Mouse (Mus musculus) C2C12 (cell line): ENCODE measurements around the gene Mre11a.

Experiments
- CTCF ChIP-seq: IDR thresholded peaks from one replicate; pipeline ENCODE4 v1.5.1; 2011; ENCODE audit not compliant: control insufficient read depth, insufficient read depth, insufficient read length
- MYOG ChIP-seq: IDR thresholded peaks from one replicate; pipeline ENCODE4 v1.6.1; 2011; ENCODE audit not compliant: control insufficient read depth, insufficient read length; ENCODE audit errors: extremely low read depth

GRCm38 (mm10) chr9:14839970-14840369, 55.5 kb downstream of the Mre11a start:
- no peak for TF ChIP-seq CTCF
- no peak for TF ChIP-seq MYOG
